ENCODE assay signal across 24 mouse cellular contexts in the genomic region with DNA sequence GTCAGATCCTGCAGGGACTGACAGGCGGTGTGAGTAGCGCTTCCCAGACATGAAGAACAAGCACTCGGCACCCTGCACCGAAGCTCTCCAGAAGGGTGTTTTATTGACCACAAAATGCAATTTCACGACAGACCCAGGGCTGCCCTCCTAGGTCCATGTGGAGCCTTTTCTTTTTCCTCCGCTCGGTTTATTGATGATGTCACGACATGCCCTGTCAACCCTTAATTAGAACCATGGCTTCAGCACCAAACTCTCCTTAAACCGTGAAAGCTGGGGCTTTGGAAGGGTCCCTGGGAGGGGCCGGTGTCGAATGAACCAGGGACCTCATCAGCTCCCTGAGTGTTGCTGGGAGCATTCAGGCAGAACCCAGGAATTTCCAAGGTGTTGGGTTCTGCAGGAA.
DNase-seq lines count a peak whose midpoint lies in the region; ATAC-seq and TF ChIP-seq lines count a peak whose summit lies in the region.
"Had no signal": no experiment of that assay in that cellular context is flagged by ENCODE, and none has a peak within 500 bp of the region (broad histone marks: within the 10 kb centered on the region; RNA-seq: fewer than 3 reads in every experiment).

No protein-coding gene starts in this region.

- TF ChIP-seq CTCF in kidney, postnatal 0 days (IDR thresholded peaks at IDR 0.05; ENCODE audit: low read depth) = no peak

- 11% methylated on average over 11 of the region's 11 CpGs for WGBS in kidney, postnatal 0 days
- WGBS in embryonic facial prominence, embryonic 13.5 days = 11% methylated on average over 11 of the region's 11 CpGs
- 4% methylated on average over 11 of the region's 11 CpGs for WGBS in limb, embryonic 14.5 days
- WGBS in midbrain, embryonic 14.5 days = 21% methylated on average over 11 of the region's 11 CpGs

- no peak overlapping the region for H3K4me3 ChIP-seq in kidney, postnatal 0 days (replicated peaks; ENCODE audit: low read depth, low read length)
- no peak overlapping the region for H3K4me3 ChIP-seq in embryonic facial prominence, embryonic 13.5 days
- H3K4me3 ChIP-seq in limb, embryonic 14.5 days (replicated peaks; ENCODE audit: low read length) = no peak overlapping the region
- no peak overlapping the region for H3K4me3 ChIP-seq in midbrain, embryonic 14.5 days (replicated peaks; ENCODE audit: low read depth, low read length)
- H3K4me3 ChIP-seq: limb, embryonic 15.5 days; liver, embryonic 15.5 days; lung, embryonic 15.5 days; midbrain, embryonic 10.5 days had no signal

- H3K9me3 ChIP-seq in kidney, postnatal 0 days (replicated peaks; ENCODE audit: low read length) = no peaks in the 10 kb centered on the region
- H3K9me3 ChIP-seq in embryonic facial prominence, embryonic 13.5 days = no peaks in the 10 kb centered on the region
- H3K9me3 ChIP-seq in limb, embryonic 14.5 days (ENCODE audit: control insufficient read depth, low read length) = no peaks in the 10 kb centered on the region
- H3K9me3 ChIP-seq in midbrain, embryonic 14.5 days (ENCODE audit: control insufficient read depth, low read length) = no peaks in the 10 kb centered on the region
- H3K9me3 ChIP-seq: limb, embryonic 15.5 days; liver, embryonic 15.5 days; lung, embryonic 15.5 days; midbrain, embryonic 10.5 days had no signal

- no peak overlapping the region for H3K27ac ChIP-seq in kidney, postnatal 0 days
- H3K27ac ChIP-seq in embryonic facial prominence, embryonic 13.5 days = no peak overlapping the region
- H3K27ac ChIP-seq in limb, embryonic 14.5 days (replicated peaks; ENCODE audit: low read depth, low read length) = no peak overlapping the region
- no peak overlapping the region for H3K27ac ChIP-seq in midbrain, embryonic 14.5 days (replicated peaks; ENCODE audit: low read depth, low read length)
- H3K27ac ChIP-seq: hindbrain, postnatal 0 days; limb, embryonic 15.5 days; liver, embryonic 15.5 days; lung, embryonic 15.5 days; macrophage; midbrain, embryonic 10.5 days had no signal

- H3K9ac ChIP-seq in kidney, postnatal 0 days (ENCODE audit: low read depth, low read length) = no peak overlapping the region
- H3K9ac ChIP-seq in embryonic facial prominence, embryonic 13.5 days = peak overlapping the region; percentile 22; the same call in 1 of the 2 replicates
- no peak overlapping the region for H3K9ac ChIP-seq in limb, embryonic 14.5 days (ENCODE audit: low read depth, low read length, severe bottlenecking)
- no peak overlapping the region for H3K9ac ChIP-seq in midbrain, embryonic 14.5 days (replicated peaks; ENCODE audit: low read length)
- H3K9ac ChIP-seq: limb, embryonic 15.5 days; liver, embryonic 15.5 days; lung, embryonic 15.5 days had no signal

- H3K4me1 ChIP-seq in kidney, postnatal 0 days (replicated peaks; ENCODE audit: insufficient read depth, low read length) = no peaks in the 10 kb centered on the region
- H3K4me1 ChIP-seq in embryonic facial prominence, embryonic 13.5 days = peaks cover 15% of the 10 kb centered on the region
- peaks cover 7% of the 10 kb centered on the region for H3K4me1 ChIP-seq in limb, embryonic 14.5 days (ENCODE audit: control insufficient read depth, insufficient read depth, low read length)
- H3K4me1 ChIP-seq in midbrain, embryonic 14.5 days (ENCODE audit: control insufficient read depth, insufficient read depth, low read length) = no peaks in the 10 kb centered on the region
- H3K4me1 ChIP-seq: liver, embryonic 15.5 days; lung, embryonic 15.5 days had no signal

- TF ChIP-seq POLR2A in limb, embryonic 14.5 days (IDR thresholded peaks at IDR 0.05; ENCODE audit: borderline replicate concordance, extremely low read depth, insufficient read depth, insufficient read length) = no peak

- 0 out of 2 replicates have a peak, but pooled peaks have one; percentile 27 for ATAC-seq in kidney, postnatal 0 days (replicated peaks; ENCODE audit: low FRiP score, low read depth)
- no peak for ATAC-seq in embryonic facial prominence, embryonic 13.5 days (ENCODE audit: insufficient number of reproducible peaks, insufficient read depth, low FRiP score, low TSS enrichment, low read depth)
- ATAC-seq in limb, embryonic 14.5 days (ENCODE audit: low FRiP score, low read depth) = no peak
- ATAC-seq in midbrain, embryonic 14.5 days (ENCODE audit: low FRiP score, low TSS enrichment) = no peak
- ATAC-seq: hindbrain, postnatal 0 days; intestine, embryonic 16.5 days had no signal

- H3K27me3 ChIP-seq in kidney, postnatal 0 days (ENCODE audit: insufficient read depth, low read length) = 0 out of 2 replicates have a peak, but pooled peaks cover 5% of the 10 kb centered on the region
- peaks cover 79% of the 10 kb centered on the region for H3K27me3 ChIP-seq in embryonic facial prominence, embryonic 13.5 days
- peaks cover 37% of the 10 kb centered on the region for H3K27me3 ChIP-seq in limb, embryonic 14.5 days (ENCODE audit: control insufficient read depth, insufficient read depth, low read length)
- H3K27me3 ChIP-seq in midbrain, embryonic 14.5 days (ENCODE audit: control insufficient read depth, insufficient read depth, low read length) = no peaks in the 10 kb centered on the region

- no peak overlapping the region for H3K4me2 ChIP-seq in kidney, postnatal 0 days (ENCODE audit: low read length)
- peak overlapping the region; percentile 26 for H3K4me2 ChIP-seq in embryonic facial prominence, embryonic 13.5 days
- H3K4me2 ChIP-seq in limb, embryonic 14.5 days (replicated peaks; ENCODE audit: low read depth, low read length, severe bottlenecking) = 0 out of 2 replicates have a peak overlapping the region, but pooled peaks have one; percentile 6
- no peak overlapping the region for H3K4me2 ChIP-seq in midbrain, embryonic 14.5 days (ENCODE audit: low read length)
- H3K4me2 ChIP-seq: limb, embryonic 15.5 days; liver, embryonic 15.5 days; lung, embryonic 15.5 days had no signal

- no peak for DNase-seq in kidney, postnatal 0 days (ENCODE audit: low spot score)
- no peak for DNase-seq in kidney, adult 18-20 months
- DNase-seq in embryo, embryonic 11 days = peak; percentile 67
- DNase-seq in limb, embryonic 14.5 days (ENCODE audit: low spot score) = no peak
- DNase-seq in urinary bladder, adult 18-20 months (ENCODE audit: low spot score in 2 of 2) = no peak
- DNase-seq in midbrain, embryonic 14.5 days = no peak
- DNase-seq: adrenal gland, adult 2 months; B cell, adult 2 months; cerebellum, adult 11 months; cerebellum, postnatal 10 days; heart, postnatal 14 days; kidney, postnatal 14 days; retina, postnatal 1 day; right cerebral cortex, postnatal 25 days; spleen, adult 18-20 months; thymus, postnatal 14 days had no signal

- H3K36me3 ChIP-seq in kidney, postnatal 0 days (ENCODE audit: insufficient read depth, low read length) = no peaks in the 10 kb centered on the region
- no peaks in the 10 kb centered on the region for H3K36me3 ChIP-seq in embryonic facial prominence, embryonic 13.5 days
- H3K36me3 ChIP-seq in limb, embryonic 14.5 days (ENCODE audit: control insufficient read depth, insufficient read depth, low read length) = no peaks in the 10 kb centered on the region
- H3K36me3 ChIP-seq in midbrain, embryonic 14.5 days (ENCODE audit: control insufficient read depth, insufficient read depth, low read length) = no peaks in the 10 kb centered on the region
- H3K36me3 ChIP-seq: limb, embryonic 15.5 days; liver, embryonic 15.5 days; lung, embryonic 15.5 days; midbrain, embryonic 10.5 days had no signal

Comparison
In these comparisons a context has a peak if more than half of its experiments do, and no peak if none do; other contexts are left out.
1. H3K4me2 ChIP-seq: peak in embryonic facial prominence, embryonic 13.5 days (single experiment) and limb, embryonic 14.5 days (single experiment); none in kidney, postnatal 0 days (single experiment) and midbrain, embryonic 14.5 days (single experiment).